Mouse (Mus musculus) adrenal gland, adult 2 months (tissue): Measurements from ENCODE around the gene Lats2. TPM values are rescaled to one million over a fixed set of nuclear protein-coding genes. Genes with fewer than 3 reads are reported as not detected.

ENCODE experiments used
- DNase-seq: peaks from one replicate; pipeline ENCODE4 v3.0.0; 2021
- polyA plus RNA-seq: library from polyadenylated mRNA; depleted of rRNA; stranded (reverse); fragments of >200 nt; gene quantifications from 2 replicates; pipeline ENCODE4 v1.2.3, GENCODE M21; 2012
- total RNA-seq, 2 experiments: library from RNA; stranded (reverse); gene quantifications; 2 replicates each; pipeline ENCODE4 v1.2.3; 2021

Lats2 gene
- total and polyA plus RNA-seq, 3 experiments: 43.0 to 94.2 (median 44.4) TPM

- DNase-seq: no peak
Measured at GRCm38 (mm10) chr14:57737089-57737488, 21.1 kb downstream of the Lats2 start.

GRCm38 (mm10) chr14:57736141-57736540, 22.0 kb downstream of the Lats2 start:
- DNase-seq: no peak

- DNase-seq: no peak
Measured at GRCm38 (mm10) chr14:57732668-57733293, 25.4 kb downstream of the Lats2 start.

GRCm38 (mm10) chr14:57730527-57730926, 27.7 kb downstream of the Lats2 start:
- DNase-seq: peak; percentile 63

GRCm38 (mm10) chr14:57729975-57730499, 28.2 kb downstream of the Lats2 start:
- DNase-seq: peak; percentile 43

GRCm38 (mm10) chr14:57729364-57729763, 28.8 kb downstream of the Lats2 start:
- no peak for DNase-seq

GRCm38 (mm10) chr14:57726172-57726571, 32.0 kb downstream of the Lats2 start:
- no peak for DNase-seq

- no peak for DNase-seq
Measured at GRCm38 (mm10) chr14:57724473-57724872, 33.7 kb downstream of the Lats2 start.

- DNase-seq: no peak
Measured at GRCm38 (mm10) chr14:57718245-57718644, 39.9 kb downstream of the Lats2 start.

GRCm38 (mm10) chr14:57716601-57717245, 41.5 kb downstream of the Lats2 start:
- DNase-seq: no peak

- no peak for DNase-seq
Measured at GRCm38 (mm10) chr14:57712884-57713283, 45.3 kb downstream of the Lats2 start.

- no peak for DNase-seq
Measured at GRCm38 (mm10) chr14:57711059-57711458, 47.1 kb downstream of the Lats2 start.

- DNase-seq: no peak
Measured at GRCm38 (mm10) chr14:57709171-57709570, 49.0 kb downstream of the Lats2 start.

GRCm38 (mm10) chr14:57708580-57708979, 49.6 kb downstream of the Lats2 start:
- peak; percentile 39 for DNase-seq

- DNase-seq: peak; percentile 66
Measured at GRCm38 (mm10) chr14:57707100-57707893, 50.9 kb downstream of the Lats2 start.

GRCm38 (mm10) chr14:57706760-57707099, 51.5 kb downstream of the Lats2 start:
- no peak for DNase-seq

GRCm38 (mm10) chr14:57705759-57706158, 52.4 kb downstream of the Lats2 start:
- no peak for DNase-seq

- DNase-seq: no peak
Measured at GRCm38 (mm10) chr14:57705075-57705474, 53.1 kb downstream of the Lats2 start.

GRCm38 (mm10) chr14:57701915-57702477, 56.2 kb downstream of the Lats2 start:
- no peak for DNase-seq

GRCm38 (mm10) chr14:57699461-57699970, 58.7 kb downstream of the Lats2 start:
- no peak for DNase-seq

GRCm38 (mm10) chr14:57699016-57699415, 59.2 kb downstream of the Lats2 start:
- no peak for DNase-seq

GRCm38 (mm10) chr14:57696066-57696465, 62.1 kb downstream of the Lats2 start:
- DNase-seq: no peak
